Mouse (Mus musculus): ENCODE measurements at regions not wholly inside any gene's neighbourhood (a gene's known extent, or its start where the extent isn't known, plus 50 kb on each side); places are given as distances from the start of the nearest gene placed in this dataset.
"Not testable (repeated sequence)": the region's sequence is repeated elsewhere in the genome, so short reads cannot be mapped to it uniquely, and the experiment has no call there.

GRCm38 (mm10) chr16:55758707-55759067, 80.0 kb downstream of the Nfkbiz start:
- DNase-seq, result no peak

DNA sequence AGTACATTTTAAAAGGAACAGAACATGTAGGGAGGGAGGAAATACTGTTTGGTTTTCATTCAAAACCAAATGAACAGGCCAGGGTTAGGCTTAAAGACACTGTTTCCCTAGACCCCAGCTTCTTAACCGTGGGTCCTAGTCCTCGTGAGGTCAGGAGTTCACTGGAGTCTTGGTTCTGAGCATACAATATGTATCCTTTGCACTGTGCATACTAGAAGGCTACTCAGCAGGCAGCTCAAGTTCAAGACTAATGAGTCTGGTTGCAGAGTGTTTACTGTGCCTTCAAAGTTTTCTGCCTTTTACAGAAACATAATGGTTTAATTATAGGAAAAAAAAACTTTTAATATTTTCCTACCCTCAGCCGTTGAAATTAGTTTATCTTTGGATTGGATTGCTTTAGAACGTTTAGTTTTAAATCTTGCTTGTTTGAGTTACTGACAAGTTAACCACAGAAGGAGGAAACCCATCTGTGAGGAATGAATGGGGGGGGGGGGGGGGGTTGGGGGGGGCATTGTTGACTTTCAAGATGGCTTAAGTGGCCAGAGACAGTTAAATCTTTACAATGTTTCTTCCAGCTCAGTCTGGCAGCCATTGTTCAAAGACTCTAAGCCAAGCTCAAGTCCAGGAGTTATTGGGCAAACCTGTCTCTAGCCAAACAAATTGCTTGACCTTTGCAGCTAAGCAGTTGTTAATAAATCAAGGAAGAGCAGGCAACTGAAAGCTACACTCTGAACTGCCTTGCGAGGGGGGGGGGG, 80.6 kb downstream of the Nfkbiz start:
- no peak for DNase-seq

- DNase-seq, result not testable (repeated sequence)
Observed at GRCm38 (mm10) chr16:55757422-55757815, 81.3 kb downstream of the Nfkbiz start.

- DNase-seq, result no peak
Observed at GRCm38 (mm10) chr16:55756764-55757421, 81.8 kb downstream of the Nfkbiz start.

- no peak for DNase-seq
Observed at GRCm38 (mm10) chr16:55755309-55755832, 83.3 kb downstream of the Nfkbiz start.

GRCm38 (mm10) chr16:55754092-55754763, 84.5 kb downstream of the Nfkbiz start:
- DNase-seq, result no peak

GRCm38 (mm10) chr16:55753380-55753779, 85.3 kb downstream of the Nfkbiz start:
- DNase-seq, result no peak

- no peak for DNase-seq
Observed at GRCm38 (mm10) chr16:55747250-55747649, 91.4 kb downstream of the Nfkbiz start.

GRCm38 (mm10) chr16:55746159-55746558, 92.5 kb downstream of the Nfkbiz start:
- no peak for DNase-seq

- DNase-seq, result no peak
Observed at GRCm38 (mm10) chr16:55745094-55745493, 93.6 kb downstream of the Nfkbiz start.

DNA sequence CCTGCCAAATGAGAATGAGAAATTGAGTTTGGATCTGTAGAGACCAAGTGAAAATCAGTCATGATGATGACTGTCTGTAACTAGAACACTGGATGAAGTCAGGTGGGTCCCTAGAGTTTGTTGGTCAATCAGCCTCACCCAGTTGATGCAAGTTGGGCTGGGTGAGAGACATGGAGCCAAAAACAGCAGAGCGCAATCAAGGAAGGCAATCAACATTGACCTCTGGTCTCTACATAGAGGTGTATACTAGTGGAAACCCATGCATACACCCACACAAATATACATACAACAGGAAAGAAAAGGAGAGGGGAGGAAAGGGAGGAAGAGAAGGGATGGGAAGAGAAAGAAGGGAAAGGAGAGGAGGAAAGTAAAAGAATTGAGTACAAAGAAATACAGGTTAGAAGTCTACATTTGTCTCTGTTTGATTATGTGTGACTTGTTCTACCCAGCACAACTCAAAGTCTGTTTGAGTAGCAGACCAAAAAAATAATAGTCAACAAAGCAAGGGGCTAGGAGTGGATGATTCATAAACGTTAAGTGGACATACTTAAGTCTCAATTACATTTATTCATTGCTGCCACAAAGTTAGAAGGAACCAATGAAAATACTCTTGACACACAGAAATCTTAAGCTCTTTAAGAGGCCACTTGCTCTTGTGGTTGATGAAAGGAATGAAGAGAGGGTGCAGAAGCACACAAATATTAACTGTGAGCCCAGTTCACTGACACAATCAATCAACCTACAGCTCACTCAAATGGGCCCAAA, 97.4 kb downstream of the Nfkbiz start:
- no peak for DNase-seq

DNA sequence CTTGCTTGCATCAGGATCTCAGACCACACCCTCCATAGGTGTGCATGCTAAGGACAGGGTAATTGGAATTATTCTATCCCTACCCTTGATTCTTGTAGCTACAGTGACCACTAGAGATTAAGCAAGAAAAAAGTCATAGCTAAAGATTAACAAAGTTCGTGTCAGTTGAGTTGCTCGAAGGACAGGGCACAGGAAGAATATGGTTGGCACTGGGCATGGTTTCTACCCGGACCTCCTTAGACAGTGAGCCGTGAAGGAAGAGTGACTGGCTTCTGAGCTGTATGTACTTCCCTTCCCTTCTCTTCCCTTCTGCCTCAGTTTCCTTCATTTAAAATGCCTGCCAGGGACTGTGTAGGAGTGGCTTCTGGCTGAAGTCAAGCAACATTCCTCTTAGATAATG, 100.0 kb downstream of the Nfkbiz start:
- DNase-seq, result no peak

DNA sequence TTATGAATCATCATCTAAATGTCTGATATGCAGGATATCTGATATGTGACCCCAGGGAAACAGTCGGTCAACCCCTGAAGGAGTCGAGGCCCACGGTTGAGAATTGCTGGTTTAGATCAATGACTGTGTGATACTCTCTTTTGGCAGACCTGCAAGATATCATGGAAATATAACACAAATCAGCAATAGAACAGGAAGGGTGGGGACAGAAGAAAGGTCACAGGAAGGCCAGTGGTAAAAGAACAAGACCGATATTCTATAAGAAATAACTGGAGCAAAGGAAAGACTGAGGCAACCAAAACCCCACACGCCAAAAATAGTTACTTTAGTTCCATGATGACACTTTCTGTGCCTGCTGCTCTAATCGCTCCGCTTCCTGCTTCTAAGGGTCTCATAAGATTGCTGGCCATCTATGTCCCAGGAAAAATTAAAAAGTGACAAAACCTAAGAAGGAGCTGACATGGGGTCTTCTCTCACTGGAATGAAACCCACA, 103.2 kb downstream of the Nfkbiz start:
- no peak for DNase-seq

DNA sequence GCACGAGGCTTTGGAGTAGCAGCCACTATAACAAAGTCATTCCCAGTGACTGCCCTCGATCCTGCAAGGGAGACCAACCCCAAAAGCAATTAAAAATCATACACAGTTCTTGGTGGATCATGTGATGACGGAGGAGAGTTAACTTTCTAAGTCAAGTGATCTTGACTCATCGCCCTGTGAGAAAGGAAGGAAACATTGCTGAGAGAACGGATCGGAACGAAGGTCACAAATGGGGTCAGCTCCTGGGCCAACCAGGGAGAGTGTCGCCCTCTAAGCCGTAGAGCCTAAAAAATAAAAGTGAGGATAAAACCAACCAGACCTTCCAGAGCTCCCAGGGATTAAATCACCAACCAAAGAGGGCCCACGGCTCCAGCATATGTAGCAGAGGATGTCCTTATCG, 104.4 kb downstream of the Nfkbiz start:
- DNase-seq, result no peak

DNA sequence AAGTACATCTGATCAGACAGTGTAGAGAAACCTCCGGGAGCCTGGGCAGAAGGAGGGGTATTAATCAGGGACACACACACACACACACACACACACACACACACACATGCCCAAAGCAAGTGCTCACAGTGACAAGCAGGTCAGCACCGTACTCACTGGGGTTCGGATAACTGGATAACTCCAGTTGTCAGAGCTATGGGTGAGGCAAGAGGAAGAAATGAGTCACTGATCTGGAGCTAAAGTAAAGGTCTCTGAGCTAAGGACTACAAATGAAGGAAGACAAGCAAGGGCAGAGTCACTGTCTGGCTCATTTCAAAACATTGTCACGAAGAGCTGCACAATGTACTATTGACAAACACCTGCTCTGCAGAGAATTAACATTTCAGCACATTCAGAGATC, 104.9 kb downstream of the Nfkbiz start:
- DNase-seq, result no peak

DNA sequence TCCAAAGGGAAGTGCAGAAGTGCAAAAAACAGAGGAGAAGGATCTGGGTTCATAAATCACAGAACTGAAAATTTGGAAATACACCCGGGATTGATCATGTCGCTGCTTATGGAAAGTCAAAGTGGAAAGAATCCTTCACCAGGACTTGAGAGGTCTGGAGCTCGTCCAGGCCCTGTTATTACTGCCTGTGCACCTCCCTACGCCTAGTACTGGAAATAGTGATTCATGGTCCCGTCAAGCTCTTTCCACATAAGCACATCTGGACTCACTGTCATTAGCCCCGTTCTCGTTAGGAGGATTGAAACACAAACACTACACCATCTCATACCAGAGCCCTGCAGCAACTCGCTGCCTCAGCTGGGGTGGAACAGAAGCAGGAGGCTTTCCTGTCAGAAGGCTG, 107.7 kb downstream of the Nfkbiz start:
- DNase-seq, result no peak

GRCm38 (mm10) chr16:55726538-55726937, 112.2 kb downstream of the Nfkbiz start:
- DNase-seq, result no peak

GRCm38 (mm10) chr16:55720430-55720829, 118.3 kb downstream of the Nfkbiz start:
- no peak for DNase-seq

DNA sequence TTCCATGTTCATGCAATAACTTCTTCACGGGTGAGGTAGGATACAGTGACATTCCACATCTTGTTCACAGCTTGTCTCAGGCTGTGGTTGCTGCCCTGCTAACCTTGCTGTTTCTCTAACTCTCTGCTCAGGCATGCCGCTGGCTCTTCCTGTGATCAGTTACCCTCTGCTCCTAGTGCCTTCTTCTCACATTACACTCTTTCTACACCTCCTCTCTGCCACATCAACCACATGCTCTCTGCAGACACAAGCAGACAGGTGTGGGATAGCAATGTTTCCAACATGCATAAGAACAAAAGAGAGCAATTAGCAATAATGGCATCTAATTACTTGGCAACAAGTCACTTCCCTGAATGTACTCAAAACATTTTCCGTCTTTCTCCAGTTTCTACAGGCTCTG, 128.7 kb downstream of the Nfkbiz start:
- DNase-seq, result no peak

DNA sequence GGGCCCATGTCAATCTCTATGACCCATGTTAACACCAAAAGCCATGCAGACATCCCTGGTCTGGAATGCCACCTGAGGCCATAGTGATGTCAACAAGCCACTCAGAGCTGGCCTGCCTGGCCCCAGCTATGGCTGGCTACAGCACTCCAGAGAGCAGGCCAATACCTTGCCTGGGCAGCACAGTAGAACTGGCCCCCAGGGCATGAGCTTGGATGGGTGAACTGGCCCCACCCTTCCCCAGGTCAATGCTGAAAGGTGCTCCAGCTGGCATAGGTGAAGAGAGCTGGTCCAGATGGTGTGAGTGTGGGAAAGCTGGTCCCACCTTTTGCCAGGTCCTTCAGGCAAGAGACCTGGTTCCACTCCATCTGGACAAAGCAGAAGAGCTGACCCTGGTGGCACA, 132.2 kb downstream of the Nfkbiz start:
- DNase-seq, result no peak

GRCm38 (mm10) chr16:55698489-55698892, 140.2 kb downstream of the Nfkbiz start:
- DNase-seq, result no peak

- no peak for DNase-seq
Observed at GRCm38 (mm10) chr16:55691069-55691468, 147.6 kb downstream of the Nfkbiz start.

- DNase-seq, result no peak
Observed at GRCm38 (mm10) chr16:55663946-55664345, 174.8 kb downstream of the Nfkbiz start.

Data from right cerebral cortex, postnatal 25 days (tissue).